12 mouse cellular contexts compared by ENCODE assay signal in genomic region chr1:168323436-168324108, GRCm38 (mm10).
A peak's percentile ranks its signal among the peaks of the same experiment; 100 is the strongest.
DNase-seq lines count a peak whose midpoint lies in the region; ATAC-seq and TF ChIP-seq lines count a peak whose summit lies in the region.
"Had no signal": no experiment of that assay in that cellular context is flagged by ENCODE, and none has a peak within 500 bp of the region (broad histone marks: within the 10 kb centered on the region; RNA-seq: fewer than 3 reads in every experiment).

No protein-coding gene starts in this region.

- no peak for TF ChIP-seq CTCF in gastrocnemius, adult 2 months (IDR thresholded peaks at IDR 0.05)

- H3K27ac ChIP-seq in gastrocnemius, adult 2 months, result peak overlapping the region; percentile 8; the same call in 1 of the 2 replicates
- 0 out of 2 replicates have a peak overlapping the region, but pooled peaks have one; percentile 1 for H3K27ac ChIP-seq in forebrain, embryonic 14.5 days (ENCODE audit: low read depth, low read length)
- peak overlapping the region; percentile 59 for H3K27ac ChIP-seq in midbrain, embryonic 10.5 days (replicated peaks)
- H3K27ac ChIP-seq: heart, adult 2 months; neural tube, embryonic 12.5 days had no signal

- H3K4me3 ChIP-seq in gastrocnemius, adult 2 months, result no peak overlapping the region
- H3K4me3 ChIP-seq in forebrain, embryonic 14.5 days (ENCODE audit: low read depth, low read length), result no peak overlapping the region
- no peak overlapping the region for H3K4me3 ChIP-seq in midbrain, embryonic 10.5 days
- H3K4me3 ChIP-seq: heart, adult 2 months; neural tube, embryonic 12.5 days had no signal

- H3K36me3 ChIP-seq in forebrain, embryonic 14.5 days (ENCODE audit: control insufficient read depth, insufficient read depth, low read length), result no peaks in the 10 kb centered on the region
- 0 out of 2 replicates have a peak, but pooled peaks cover 10% of the 10 kb centered on the region for H3K36me3 ChIP-seq in midbrain, embryonic 10.5 days
- H3K36me3 ChIP-seq: neural tube, embryonic 12.5 days had no signal

- intact Hi-C loops in gastrocnemius, adult 2 months (cut with DNase I), result loop anchor here (1.0 to 10.0 kb wide), 3 partner anchors 109 to 229 kb away; partner anchors contain the start of gene Pbx1
- intact Hi-C loops in gastrocnemius, postnatal 14 days (cut with DNase I; ENCODE audit: low total_unique reads), result loop anchor here (5.0 kb wide), 1 partner anchor 106 kb away; no protein-coding TSS in a partner anchor

- H3K4me2 ChIP-seq in forebrain, embryonic 14.5 days (ENCODE audit: low read length), result no peak overlapping the region
- H3K4me2 ChIP-seq: neural tube, embryonic 12.5 days had no signal

- DNase-seq in gastrocnemius, adult 2 months, result no peak
- DNase-seq in gastrocnemius, postnatal 14 days, result no peak
- DNase-seq in adrenal gland, postnatal 10 days, result peak; percentile 49
- DNase-seq in forebrain, embryonic 14.5 days (ENCODE audit: low spot score), result no peak
- no peak for DNase-seq in midbrain, embryonic 10.5 days (ENCODE audit: low spot score)
- no peak for DNase-seq in thymus, postnatal 4 days
- no peak for DNase-seq in cerebellum, postnatal 36 days
- DNase-seq in right cerebral cortex, postnatal 14 days, result no peak
- DNase-seq: heart, adult 2 months; thymus, postnatal 14 days had no signal

- 54% methylated on average over 12 of the region's 12 CpGs for WGBS in forebrain, embryonic 14.5 days
- 73% methylated on average over 12 of the region's 12 CpGs for WGBS in midbrain, embryonic 10.5 days

- no peak for ATAC-seq in forebrain, embryonic 14.5 days
- ATAC-seq: intestine, embryonic 16.5 days had no signal

- H3K27me3 ChIP-seq in forebrain, embryonic 14.5 days (replicated peaks; ENCODE audit: control insufficient read depth, insufficient read depth, low read length), result no peaks in the 10 kb centered on the region
- no peaks in the 10 kb centered on the region for H3K27me3 ChIP-seq in midbrain, embryonic 10.5 days (ENCODE audit: low read depth, poor library complexity, severe bottlenecking)
- H3K27me3 ChIP-seq: neural tube, embryonic 12.5 days had no signal

- H3K9ac ChIP-seq in forebrain, embryonic 14.5 days (ENCODE audit: low read length), result no peak overlapping the region
- H3K9ac ChIP-seq: neural tube, embryonic 12.5 days had no signal

- no peaks in the 10 kb centered on the region for H3K9me3 ChIP-seq in forebrain, embryonic 14.5 days (replicated peaks; ENCODE audit: control insufficient read depth, low read length)
- no peaks in the 10 kb centered on the region for H3K9me3 ChIP-seq in midbrain, embryonic 10.5 days (replicated peaks)
- H3K9me3 ChIP-seq: neural tube, embryonic 12.5 days had no signal

- peaks cover 60% of the 10 kb centered on the region for H3K4me1 ChIP-seq in forebrain, embryonic 14.5 days (ENCODE audit: control insufficient read depth, insufficient read depth, low read length)
- H3K4me1 ChIP-seq in midbrain, embryonic 10.5 days, result peaks cover 65% of the 10 kb centered on the region

Comparison
In these comparisons a context has a peak if more than half of its experiments do, and no peak if none do; other contexts are left out.
1. H3K27ac ChIP-seq: peak in every context shown above with its lines; median percentile 59 in midbrain, embryonic 10.5 days; 8 in gastrocnemius, adult 2 months; 1 in forebrain, embryonic 14.5 days.